Mouse (Mus musculus): ENCODE data around the gene Snx18.

The Snx18 gene

GRCm38 (mm10) chr13:113559646-113560045, 58.7 kb downstream of the Snx18 start:
- no peak for DNase-seq (ENCODE audit: low spot score)

GRCm38 (mm10) chr13:113556538-113556937, 61.8 kb downstream of the Snx18 start:
- no peak for DNase-seq (ENCODE audit: low spot score)

- no peak for DNase-seq (ENCODE audit: low spot score)
Observed at GRCm38 (mm10) chr13:113555226-113555625, 63.1 kb downstream of the Snx18 start.

GRCm38 (mm10) chr13:113553603-113554230, 64.6 kb downstream of the Snx18 start:
- DNase-seq (ENCODE audit: low spot score): no peak

- no peak for DNase-seq (ENCODE audit: low spot score)
Observed at GRCm38 (mm10) chr13:113552341-113552740, 66.0 kb downstream of the Snx18 start.

GRCm38 (mm10) chr13:113550866-113551565, 67.3 kb downstream of the Snx18 start:
- no peak for DNase-seq (ENCODE audit: low spot score)

- DNase-seq (ENCODE audit: low spot score): no peak
Observed at GRCm38 (mm10) chr13:113549021-113549420, 69.3 kb downstream of the Snx18 start.

GRCm38 (mm10) chr13:113547807-113548426, 70.4 kb downstream of the Snx18 start:
- no peak for DNase-seq (ENCODE audit: low spot score)

- no peak for DNase-seq (ENCODE audit: low spot score)
Observed at GRCm38 (mm10) chr13:113542374-113542773, 76.0 kb downstream of the Snx18 start.
